Mouse (Mus musculus): ENCODE results near the gene Pbx3.

DNA sequence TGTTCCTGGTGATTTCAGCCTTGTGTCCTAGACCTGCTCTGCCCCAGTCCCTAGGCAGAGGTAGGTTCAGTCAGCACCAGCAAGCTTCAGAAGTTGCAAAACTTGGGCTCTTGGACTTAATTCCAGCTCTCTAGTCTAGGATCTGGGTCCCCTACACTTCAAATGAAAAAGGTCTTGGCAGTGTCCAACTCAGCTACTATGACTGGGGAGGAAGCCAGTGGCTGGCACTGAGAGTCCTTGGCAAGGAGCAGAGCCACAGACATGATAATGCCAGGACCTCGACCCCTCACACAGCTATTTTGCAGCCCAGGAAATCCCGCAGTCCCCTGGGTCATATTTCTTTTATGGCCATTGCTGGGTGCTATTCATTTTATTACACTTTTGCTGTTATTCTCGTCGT is 225.9 kb downstream of the Pbx3 start:
- no peak for TF ChIP-seq CTCF (IDR thresholded peaks at IDR 0.05; ENCODE audit: extremely low read depth, insufficient read depth, low read length)
- no peak for TF ChIP-seq POLR2A (IDR thresholded peaks at IDR 0.05; ENCODE audit: extremely low read depth, insufficient read depth, low read length)
